Mouse (Mus musculus): ENCODE results near the gene Map1a. TPM values are rescaled to one million over a fixed set of nuclear protein-coding genes. Genes with fewer than 3 reads are reported as not detected.
A peak's percentile ranks its signal among the peaks of the same experiment; 100 is the strongest.

The Map1a gene
- polyA plus RNA-seq, 1 experiment from 2014 or later = 2.5 TPM

DNA sequence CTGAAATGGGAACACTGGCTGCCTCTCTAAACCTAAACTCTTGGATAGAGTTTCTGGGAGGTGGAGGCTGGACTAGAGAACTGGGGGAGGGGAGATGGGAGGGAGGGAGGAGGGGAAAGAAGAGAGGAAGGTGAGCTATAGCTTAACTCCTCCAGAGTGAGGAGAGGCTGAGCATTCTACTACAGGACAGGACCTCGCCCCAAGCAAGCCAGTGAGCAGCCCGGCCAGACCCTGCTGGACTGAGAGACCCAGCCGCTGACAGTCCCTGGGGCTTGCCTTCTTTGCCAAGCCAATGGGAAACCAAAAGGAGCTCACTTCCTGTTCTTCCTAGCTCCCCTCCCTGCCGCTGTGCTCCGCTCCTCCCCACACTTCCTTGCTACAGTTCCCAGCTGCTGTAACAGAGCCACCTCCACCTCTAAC, 19.6 kb downstream of the Map1a start:
- peak; percentile 70 for ATAC-seq (ENCODE audit: low FRiP score, low TSS enrichment)
- peak overlapping the region; percentile 71 for H3K27ac ChIP-seq (ENCODE audit: low read length)
- peak overlapping the region; percentile 45 for H3K4me2 ChIP-seq (replicated peaks; ENCODE audit: low read depth, low read length)
- no peak overlapping the region for H3K4me3 ChIP-seq (ENCODE audit: low read length)
- no peaks in the 10 kb centered on the region; the same call in 1 of the 2 replicates for H3K36me3 ChIP-seq (ENCODE audit: insufficient read depth, low read length)
- H3K9me3 ChIP-seq (ENCODE audit: low read length) = no peaks in the 10 kb centered on the region
- WGBS = 3% methylated on average over 5 of the region's 5 CpGs
- H3K27me3 ChIP-seq (ENCODE audit: insufficient read depth, low read length) = no peaks in the 10 kb centered on the region
- peaks cover 23% of the 10 kb centered on the region for H3K4me1 ChIP-seq (ENCODE audit: insufficient read depth, low read length)
- 0 out of 2 replicates have a peak overlapping the region, but pooled peaks have one; percentile 25 for H3K9ac ChIP-seq (replicated peaks; ENCODE audit: low read length)

DNA sequence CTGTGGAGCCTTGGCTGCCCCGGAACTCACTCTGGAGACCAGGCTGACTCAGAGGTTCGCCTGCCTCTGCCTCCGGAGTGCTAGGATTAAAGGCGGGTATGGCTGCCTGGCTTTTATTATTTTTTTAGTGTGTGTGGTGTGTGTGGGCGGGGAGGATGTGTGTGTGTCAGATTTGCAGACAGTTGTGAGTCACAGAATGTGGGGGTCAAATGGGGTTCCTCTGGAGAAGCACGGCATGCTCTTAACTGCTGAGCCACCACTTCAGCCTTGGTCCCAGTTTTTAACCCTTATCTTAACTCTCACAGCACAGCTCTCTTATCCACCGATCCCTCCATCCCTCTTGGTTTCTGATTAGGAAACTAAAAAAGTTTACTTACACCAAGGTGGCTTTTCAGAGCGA, 26.9 kb downstream of the Map1a start:
- WGBS = 71% methylated on average over 8 of the region's 8 CpGs
- Histone ChIP-seq H3K4me2 (replicated peaks; ENCODE audit: low read depth, low read length) (no peak overlapping the region), H3K27me3 (ENCODE audit: insufficient read depth, low read length) (no peaks in the 10 kb centered on the region), H3K4me1 (ENCODE audit: insufficient read depth, low read length) (no peaks in the 10 kb centered on the region), H3K27ac (ENCODE audit: low read length) (no peak overlapping the region), H3K4me3 (ENCODE audit: low read length) (no peak overlapping the region), H3K9ac (replicated peaks; ENCODE audit: low read length) (no peak overlapping the region), H3K9me3 (ENCODE audit: low read length) (no peaks in the 10 kb centered on the region), H3K36me3 (ENCODE audit: insufficient read depth, low read length) (no peaks in the 10 kb centered on the region; the same call in none of the 2 replicates)
- no peak for ATAC-seq (ENCODE audit: low FRiP score, low TSS enrichment)

DNA sequence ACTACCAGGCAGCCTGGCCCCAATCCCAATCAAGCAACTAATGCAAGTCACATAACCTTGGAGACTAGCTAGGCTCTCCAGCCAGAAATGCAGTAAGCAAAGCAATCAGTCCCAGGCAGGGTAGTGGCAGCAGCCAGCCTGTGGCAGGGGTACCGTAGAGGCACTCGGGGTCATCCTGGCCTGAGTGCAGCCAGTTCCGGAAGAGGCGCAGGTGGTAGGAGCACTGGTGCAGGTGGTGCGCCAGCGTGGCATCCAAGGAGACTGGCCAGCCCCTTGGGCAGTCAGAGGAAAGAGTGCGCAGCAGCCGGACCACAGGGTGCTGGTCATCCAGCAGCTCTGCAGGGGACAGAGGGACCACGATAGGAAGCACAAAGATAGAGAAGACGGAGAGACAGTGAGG, 33.6 kb downstream of the Map1a start:
- H3K27me3 ChIP-seq (ENCODE audit: insufficient read depth, low read length) = no peaks in the 10 kb centered on the region
- 94% methylated on average over 10 of the region's 10 CpGs for WGBS
- no peak overlapping the region for H3K4me2 ChIP-seq (replicated peaks; ENCODE audit: low read depth, low read length)
- no peak overlapping the region for H3K9ac ChIP-seq (replicated peaks; ENCODE audit: low read length)
- H3K4me1 ChIP-seq (ENCODE audit: insufficient read depth, low read length) = no peaks in the 10 kb centered on the region
- no peaks in the 10 kb centered on the region; the same call in 1 of the 2 replicates for H3K36me3 ChIP-seq (ENCODE audit: insufficient read depth, low read length)
- H3K4me3 ChIP-seq (ENCODE audit: low read length) = no peak overlapping the region
- H3K9me3 ChIP-seq (ENCODE audit: low read length) = no peaks in the 10 kb centered on the region
- no peak for ATAC-seq (ENCODE audit: low FRiP score, low TSS enrichment)
- no peak overlapping the region for H3K27ac ChIP-seq (ENCODE audit: low read length)

DNA sequence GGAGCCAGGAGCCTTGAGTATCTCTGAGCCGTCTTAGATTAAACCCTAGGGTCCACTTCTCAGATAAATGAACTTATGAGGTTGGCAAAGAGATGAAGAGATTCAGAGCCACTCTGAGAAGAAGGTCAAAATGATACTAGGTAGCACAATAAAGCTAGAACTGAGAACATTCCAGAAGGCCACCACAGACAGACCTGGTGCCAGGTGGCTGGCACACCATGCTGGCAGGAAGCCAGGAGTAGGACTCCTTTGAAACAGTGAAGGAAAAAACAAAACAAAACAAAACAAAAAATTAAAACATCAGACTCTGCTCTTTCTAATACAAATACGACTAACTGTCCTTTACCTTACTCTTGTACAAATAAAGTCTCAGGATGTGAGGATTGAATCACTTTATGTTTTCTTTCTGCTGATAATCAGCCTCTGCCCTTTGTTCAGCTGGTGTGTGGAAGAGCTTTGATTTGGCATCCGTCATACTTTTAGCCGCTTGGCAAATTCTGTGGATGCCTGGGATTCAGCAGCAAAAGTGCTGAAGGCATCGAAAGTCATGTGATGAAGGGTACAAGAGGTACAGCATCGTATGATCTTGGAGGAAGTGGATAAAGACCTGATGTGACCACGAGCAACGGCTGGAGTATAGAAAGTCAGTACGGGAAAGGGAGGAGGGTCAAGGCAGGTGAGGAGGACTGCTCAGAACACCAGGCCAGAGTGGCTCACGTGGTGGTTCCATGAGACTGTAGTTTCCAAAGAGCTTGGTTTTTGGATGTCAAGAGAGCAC, 34.5 kb downstream of the Map1a start:
- no peak overlapping the region for H3K4me2 ChIP-seq (replicated peaks; ENCODE audit: low read depth, low read length)
- H3K9ac ChIP-seq (replicated peaks; ENCODE audit: low read length) = no peak overlapping the region
- H3K4me3 ChIP-seq (ENCODE audit: low read length) = no peak overlapping the region
- H3K36me3 ChIP-seq (ENCODE audit: insufficient read depth, low read length) = no peaks in the 10 kb centered on the region; the same call in 1 of the 2 replicates
- H3K4me1 ChIP-seq (ENCODE audit: insufficient read depth, low read length) = no peaks in the 10 kb centered on the region
- WGBS = 83% methylated on average over 10 of the region's 10 CpGs
- H3K27ac ChIP-seq (ENCODE audit: low read length) = no peak overlapping the region
- no peaks in the 10 kb centered on the region for H3K27me3 ChIP-seq (ENCODE audit: insufficient read depth, low read length)
- no peaks in the 10 kb centered on the region for H3K9me3 ChIP-seq (ENCODE audit: low read length)
- no peak for ATAC-seq (ENCODE audit: low FRiP score, low TSS enrichment)

DNA sequence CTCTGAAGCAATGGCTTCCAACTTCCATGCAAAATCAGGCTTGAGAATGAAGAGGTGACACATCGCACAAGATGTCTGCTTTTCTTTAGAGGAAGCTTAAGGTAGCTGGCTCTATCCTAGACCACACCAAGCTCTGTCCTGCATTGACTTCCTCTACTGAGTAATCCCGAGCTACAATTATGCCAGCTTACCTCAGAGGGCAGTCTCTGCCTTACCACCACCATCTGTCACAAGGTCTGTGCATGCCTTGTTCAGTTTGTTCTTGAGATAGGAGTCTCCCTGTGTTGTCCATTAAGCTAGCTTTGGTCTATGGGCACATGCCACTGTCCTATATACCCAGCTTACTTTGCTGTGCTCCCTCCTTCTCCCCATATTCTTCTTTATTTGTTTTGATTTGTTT, 40.1 kb downstream of the Map1a start:
- Histone ChIP-seq H3K36me3 (ENCODE audit: insufficient read depth, low read length) (0 out of 2 replicates have a peak, but pooled peaks cover 3% of the 10 kb centered on the region), H3K9ac (replicated peaks; ENCODE audit: low read length) (no peak overlapping the region), H3K4me2 (replicated peaks; ENCODE audit: low read depth, low read length) (no peak overlapping the region), H3K27me3 (ENCODE audit: insufficient read depth, low read length) (no peaks in the 10 kb centered on the region), H3K4me3 (ENCODE audit: low read length) (no peak overlapping the region), H3K27ac (ENCODE audit: low read length) (no peak overlapping the region), H3K4me1 (ENCODE audit: insufficient read depth, low read length) (no peaks in the 10 kb centered on the region), H3K9me3 (ENCODE audit: low read length) (no peaks in the 10 kb centered on the region)
- ATAC-seq (ENCODE audit: low FRiP score, low TSS enrichment) = no peak
- WGBS = 91% methylated on average over 2 of the region's 2 CpGs

DNA sequence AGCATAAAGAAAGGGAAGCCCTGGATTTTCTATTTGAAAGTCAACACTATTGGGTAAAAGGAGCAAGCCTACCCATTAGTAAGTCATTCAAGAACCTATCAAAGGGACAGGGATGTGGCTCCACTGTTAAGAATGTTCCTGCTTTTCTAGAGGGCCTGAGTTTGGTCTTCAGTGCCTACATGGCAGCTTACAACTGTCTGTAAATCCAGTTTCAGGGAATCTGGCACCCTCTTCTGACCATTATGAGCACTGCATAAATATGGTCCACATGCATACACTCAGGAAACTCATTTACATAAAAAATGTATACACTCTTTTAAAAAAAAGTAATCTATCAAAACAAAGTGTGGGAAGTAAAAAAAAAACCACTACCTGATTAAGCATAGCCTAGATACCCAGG, 49.7 kb downstream of the Map1a start:
- Histone ChIP-seq H3K4me2 (replicated peaks; ENCODE audit: low read depth, low read length) (no peak overlapping the region), H3K9me3 (ENCODE audit: low read length) (0 out of 2 replicates have a peak, but pooled peaks cover 3% of the 10 kb centered on the region), H3K9ac (replicated peaks; ENCODE audit: low read length) (no peak overlapping the region), H3K27ac (ENCODE audit: low read length) (no peak overlapping the region), H3K4me1 (ENCODE audit: insufficient read depth, low read length) (no peaks in the 10 kb centered on the region), H3K27me3 (ENCODE audit: insufficient read depth, low read length) (no peaks in the 10 kb centered on the region), H3K36me3 (ENCODE audit: insufficient read depth, low read length) (peaks cover 7% of the 10 kb centered on the region; the same call in 1 of the 2 replicates), H3K4me3 (ENCODE audit: low read length) (no peak overlapping the region)
- ATAC-seq (ENCODE audit: low FRiP score, low TSS enrichment) = no peak

DNA sequence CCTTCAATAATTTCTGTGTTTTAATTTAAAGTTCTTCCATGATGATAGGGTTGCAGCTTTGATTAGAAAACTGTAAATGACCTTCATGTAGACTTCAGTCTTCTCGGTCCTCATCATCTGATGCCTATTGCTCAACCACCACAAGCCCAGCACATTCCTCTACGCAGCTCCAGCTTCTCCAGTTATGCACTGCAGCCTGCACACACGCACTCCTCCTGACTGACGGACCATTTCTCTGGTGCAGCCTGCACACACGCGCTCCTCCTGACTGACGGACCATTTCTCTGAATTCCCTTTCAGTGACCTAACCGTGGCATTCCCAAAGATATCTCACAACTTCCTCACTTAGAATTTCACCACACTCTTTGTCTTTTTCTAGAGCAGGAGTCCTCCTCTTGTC, 63.8 kb downstream of the Map1a start:
- Histone ChIP-seq H3K27me3 (ENCODE audit: insufficient read depth, low read length) (peaks cover 8% of the 10 kb centered on the region; the same call in 1 of the 2 replicates), H3K4me2 (replicated peaks; ENCODE audit: low read depth, low read length) (no peak overlapping the region), H3K36me3 (ENCODE audit: insufficient read depth, low read length) (no peaks in the 10 kb centered on the region), H3K9ac (replicated peaks; ENCODE audit: low read length) (no peak overlapping the region), H3K4me1 (ENCODE audit: insufficient read depth, low read length) (peaks cover 8% of the 10 kb centered on the region), H3K4me3 (ENCODE audit: low read length) (no peak overlapping the region), H3K9me3 (ENCODE audit: low read length) (no peaks in the 10 kb centered on the region), H3K27ac (ENCODE audit: low read length) (no peak overlapping the region)
- 56% methylated on average over 8 of the region's 8 CpGs for WGBS
- no peak for ATAC-seq (ENCODE audit: low FRiP score, low TSS enrichment)

DNA sequence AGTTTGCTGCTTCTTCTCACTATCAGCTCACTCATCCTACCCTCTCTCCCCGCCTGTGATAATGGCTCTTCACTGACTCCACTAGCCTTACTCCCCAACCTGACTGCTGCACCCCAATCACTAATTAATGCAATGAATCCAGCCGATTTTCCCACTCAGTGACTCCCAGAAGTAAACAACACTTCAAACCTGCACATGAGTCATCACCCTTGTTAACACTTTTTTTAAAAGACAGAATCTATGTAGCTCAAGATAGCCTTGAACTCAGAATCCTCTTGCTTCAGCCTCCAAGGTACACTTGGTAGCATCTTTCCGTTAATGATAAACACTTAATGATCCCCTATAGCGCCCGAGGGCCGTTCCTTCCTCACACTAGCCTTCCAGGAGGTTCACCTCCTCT, 65.0 kb downstream of the Map1a start:
- peak overlapping the region; percentile 82 for H3K9ac ChIP-seq (replicated peaks; ENCODE audit: low read length)
- H3K36me3 ChIP-seq (ENCODE audit: insufficient read depth, low read length) = no peaks in the 10 kb centered on the region
- peak overlapping the region; percentile 84 for H3K4me2 ChIP-seq (replicated peaks; ENCODE audit: low read depth, low read length)
- no peaks in the 10 kb centered on the region for H3K9me3 ChIP-seq (ENCODE audit: low read length)
- peaks cover 14% of the 10 kb centered on the region for H3K27me3 ChIP-seq (ENCODE audit: insufficient read depth, low read length)
- 2% methylated on average over 6 of the region's 6 CpGs for WGBS
- peak overlapping the region; percentile 76 for H3K4me3 ChIP-seq (ENCODE audit: low read length)
- H3K4me1 ChIP-seq (ENCODE audit: insufficient read depth, low read length) = peaks cover 16% of the 10 kb centered on the region
- ATAC-seq (ENCODE audit: low FRiP score, low TSS enrichment) = no peak
- H3K27ac ChIP-seq (ENCODE audit: low read length) = no peak overlapping the region

DNA sequence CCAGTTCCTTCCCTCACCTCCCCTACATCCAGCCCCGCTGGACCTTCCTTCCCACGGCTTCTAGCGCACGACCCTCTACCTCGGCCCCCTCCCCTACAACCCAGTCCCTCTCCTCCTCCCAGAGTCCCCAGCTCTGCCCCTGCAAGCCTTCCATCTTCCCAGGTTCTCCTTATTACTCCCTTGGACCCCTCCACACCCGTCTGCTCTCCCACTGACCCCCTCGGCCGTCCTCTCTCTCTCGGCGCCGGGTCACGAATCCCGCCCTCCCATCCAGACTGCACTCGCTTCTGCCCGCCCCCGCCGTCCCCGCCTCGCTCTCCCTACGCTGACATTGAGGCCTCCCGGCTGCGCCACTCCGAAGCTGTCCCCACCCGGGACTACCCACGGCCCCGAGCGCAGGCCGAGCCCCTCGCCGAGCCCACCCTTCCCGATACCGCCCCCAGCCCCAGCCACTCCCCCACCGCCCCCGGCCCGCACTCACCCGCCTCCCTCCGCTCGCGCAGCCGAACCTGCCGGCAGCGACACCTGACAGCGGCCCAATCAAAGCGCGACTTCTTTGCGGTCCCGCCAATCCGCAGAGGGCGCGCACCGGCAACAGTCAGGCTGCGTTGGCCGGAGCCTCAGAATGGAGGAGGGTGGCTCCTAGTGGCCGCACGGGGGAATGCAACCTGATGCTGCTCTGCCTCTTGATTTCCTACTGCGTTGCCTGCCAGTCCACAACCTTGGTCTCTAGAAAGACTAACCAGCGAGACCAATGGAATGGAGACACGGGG, 65.6 kb downstream of the Map1a start, which contains the start of gene Ppip5k1:
Ppip5k1 (minus strand) TSS at position 577 of the 773 bp plus-strand sequence.
- H3K27ac ChIP-seq (ENCODE audit: low read length) = no peak within 1 kb of the TSS
- H3K9me3 ChIP-seq (ENCODE audit: low read length) = no peaks in the 10 kb centered on the region
- no peaks in the 10 kb centered on the region for H3K36me3 ChIP-seq (ENCODE audit: insufficient read depth, low read length)
- under 1% methylated on average over 57 of the region's 58 CpGs for WGBS
- H3K4me3 ChIP-seq (ENCODE audit: low read length) = peak within 1 kb of the TSS; percentile 76
- ATAC-seq (ENCODE audit: low FRiP score, low TSS enrichment) = peak; percentile 97
- H3K4me1 ChIP-seq (ENCODE audit: insufficient read depth, low read length) = peaks cover 16% of the 10 kb centered on the region
- H3K4me2 ChIP-seq (replicated peaks; ENCODE audit: low read depth, low read length) = peak within 1 kb of the TSS; percentile 84
- peaks cover 14% of the 10 kb centered on the region for H3K27me3 ChIP-seq (ENCODE audit: insufficient read depth, low read length)
- peak within 1 kb of the TSS; percentile 82 for H3K9ac ChIP-seq (replicated peaks; ENCODE audit: low read length)

All from kidney, embryonic 16.5 days (tissue).